Mouse (Mus musculus) ES-E14 (cell line): ENCODE results near the gene Syngr2. TPM values are rescaled to one million over a fixed set of nuclear protein-coding genes. Genes with fewer than 3 reads are reported as not detected.

Experiments used
- DNase-seq: peaks from one replicate; pipeline ENCODE4 v3.0.0-alpha.2; 2013; ENCODE audit warnings: low read depth, low spot score
- H3K27ac ChIP-seq: 2 replicates; pipeline ENCODE4 v1.5.1; 2012; ENCODE audit warnings: low read depth, mild to moderate bottlenecking, low read length, moderate library complexity, mixed read lengths; ENCODE audit not compliant: poor library complexity, insufficient read depth, severe bottlenecking
- H3K36me3 ChIP-seq: 2 replicates; pipeline ENCODE4 v1.6.1; 2012; ENCODE audit warnings: mild to moderate bottlenecking, low read length, moderate library complexity, mixed read lengths; ENCODE audit not compliant: control insufficient read depth, poor library complexity, insufficient read depth, severe bottlenecking
- H3K4me1 ChIP-seq, 2 experiments: fragments of 150-350 bp in 1 of 2; sonication (generic) in 1 of 2; 2 replicates each; pipeline ENCODE4 v1.6.1; 2012; ENCODE audit warnings: low read length in 2 of 2, mild to moderate bottlenecking in 1 of 2, mixed read lengths in 1 of 2; ENCODE audit not compliant: control insufficient read depth in 2 of 2, insufficient read depth in 2 of 2, poor library complexity in 1 of 2
- H3K4me3 ChIP-seq, 2 experiments: fragments of 150-350 bp in 1 of 2; sonication (generic) in 1 of 2; 2 replicates each; pipeline ENCODE4 v1.5.1; 2012; ENCODE audit warnings: low read length in 2 of 2, low read depth in 1 of 2, mild to moderate bottlenecking in 1 of 2, mixed read lengths in 1 of 2; ENCODE audit not compliant: insufficient read depth in 1 of 2, poor library complexity in 1 of 2, severe bottlenecking in 1 of 2
- H3K9ac ChIP-seq: 2 replicates; pipeline ENCODE4 v1.6.1; 2012; ENCODE audit warnings: low read depth, mild to moderate bottlenecking, low read length, mixed read lengths; ENCODE audit not compliant: poor library complexity, insufficient read depth, severe bottlenecking
- H3K9me3 ChIP-seq: fragments of 150-350 bp; sonication (generic); 2 replicates; pipeline ENCODE4 v1.6.1; 2012; ENCODE audit warnings: low read depth, mild to moderate bottlenecking, low read length; ENCODE audit not compliant: control insufficient read depth, insufficient read depth
- CHD2 ChIP-seq: IDR thresholded peaks from 2 replicates; pipeline ENCODE4 v1.6.1; 2014; ENCODE audit warnings: mild to moderate bottlenecking, low read depth, low read length, inconsistent platforms
- HCFC1 ChIP-seq: IDR thresholded peaks from 2 replicates; pipeline ENCODE4 v1.6.1; 2012; ENCODE audit warnings: low read length, inconsistent platforms, borderline replicate concordance; ENCODE audit not compliant: insufficient read depth
- MAFK ChIP-seq: IDR thresholded peaks from 2 replicates; pipeline ENCODE4 v1.6.1; 2014; ENCODE audit warnings: mild to moderate bottlenecking, low read depth, low read length, inconsistent platforms; ENCODE audit not compliant: insufficient read depth
- ZC3H11A ChIP-seq: IDR thresholded peaks from 2 replicates; pipeline ENCODE4 v1.6.1; 2012; ENCODE audit warnings: low read depth, mild to moderate bottlenecking, inconsistent platforms, low read length, borderline replicate concordance
- ZNF384 ChIP-seq: IDR thresholded peaks from 2 replicates; pipeline ENCODE4 v1.6.1; 2012; ENCODE audit warnings: low read depth, low read length, inconsistent platforms
- in situ Hi-C, 2 experiments: fragments of 600-800 bp; cut with MboI; formaldehyde crosslinking; loops; one replicate each; pipeline ENCODE4 v1.15.1; 2025; ENCODE audit warnings: low sequenced_read_pairs in 2 of 2, inconsistent platforms in 1 of 2; ENCODE audit not compliant: unreplicated experiment in 2 of 2
- total RNA-seq: library from RNA; depleted of rRNA; stranded (reverse); fragments of 300-350 nt; gene quantifications from 2 replicates; pipeline ENCODE4 v1.2.3, GENCODE M21; 2012

The Syngr2 gene
- total RNA-seq, 1 experiment, result 69.6 TPM

DNA sequence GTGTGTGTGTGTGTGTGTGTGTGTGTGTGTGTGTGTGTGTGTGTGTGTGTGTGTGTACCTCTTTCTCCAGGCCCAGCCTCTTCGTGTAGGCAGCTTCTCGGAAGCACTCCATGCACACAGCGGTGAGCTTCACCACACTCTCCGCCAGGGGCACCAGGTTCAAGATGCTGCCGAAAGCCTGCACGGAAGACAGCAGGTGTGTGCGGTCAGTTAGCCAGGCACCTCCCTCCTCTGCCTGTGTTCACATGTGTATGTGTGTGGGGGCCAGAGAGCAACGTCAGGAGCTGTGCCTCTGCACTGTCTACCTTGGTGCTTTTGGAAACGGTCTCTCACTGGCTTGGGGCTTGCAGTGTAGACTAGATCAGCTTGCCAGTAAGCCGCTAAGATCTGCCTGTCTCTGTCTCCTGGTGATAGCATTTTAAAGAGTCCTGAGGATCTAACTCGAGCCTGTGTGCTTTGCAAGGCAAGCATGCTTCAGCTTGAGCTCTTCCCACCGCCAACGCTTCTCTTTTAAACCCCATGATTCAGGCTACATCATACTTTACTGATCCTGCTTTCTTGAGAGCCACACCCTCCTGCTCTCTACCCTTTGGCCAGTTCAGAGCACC lies 7.0 kb downstream of the Syngr2 start:
- Histone ChIP-seq H3K27ac (no peak overlapping the region), H3K9me3 (no peaks in the 10 kb centered on the region), H3K4me1 (peaks cover 0 to 10% of the 10 kb centered on the region in 2 experiments; a peak in 1 of 4 replicates), H3K4me3 (no peak overlapping the region), H3K9ac (no peak overlapping the region; the same call in 1 of the 2 replicates), H3K36me3 (peaks cover 62% of the 10 kb centered on the region)
- DNase-seq, result no peak
- TF ChIP-seq MAFK (no peak), ZNF384 (no peak)
- in situ Hi-C loops, result loop anchor here in 1 of 2 experiments (25.0 kb wide), 1 partner anchor 429 kb away; no protein-coding TSS in a partner anchor

DNA sequence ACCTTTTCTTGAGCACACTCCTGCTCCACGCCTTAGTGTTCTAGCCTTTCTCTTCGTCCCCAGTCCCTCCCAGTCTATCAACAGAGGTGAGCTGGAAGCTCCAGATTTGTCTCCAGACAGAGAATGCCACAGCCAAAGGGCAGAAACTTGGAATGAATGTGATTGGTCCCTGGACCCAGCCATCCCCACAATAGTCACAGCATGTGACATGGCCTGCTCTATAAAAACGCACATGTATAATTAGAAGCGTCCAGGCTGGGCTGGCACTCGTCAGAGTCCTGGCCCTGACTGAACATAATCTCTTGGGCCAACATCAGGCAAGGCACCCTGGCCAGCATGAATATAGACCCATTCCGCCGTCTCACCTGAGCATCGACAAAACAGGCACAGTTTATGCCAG lies 9.6 kb downstream of the Syngr2 start:
- Histone ChIP-seq H3K9me3 (no peaks in the 10 kb centered on the region), H3K9ac (no peak overlapping the region), H3K36me3 (peaks cover 62% of the 10 kb centered on the region), H3K4me1 (peaks cover 0 to 16% of the 10 kb centered on the region in 2 experiments; a peak in 3 of 4 replicates), H3K4me3 (no peak overlapping the region), H3K27ac (no peak overlapping the region)
- in situ Hi-C loops, result loop anchor here in 1 of 2 experiments (25.0 kb wide), 1 partner anchor 432 kb away; no protein-coding TSS in a partner anchor
- no peak for DNase-seq
- no peak for TF ChIP-seq ZC3H11A
- TF ChIP-seq HCFC1, result no peak
- TF ChIP-seq ZNF384, result no peak
- TF ChIP-seq MAFK, result no peak
- no peak for TF ChIP-seq CHD2

- in situ Hi-C loops, result loop anchor here in 1 of 2 experiments (25.0 kb wide), 1 partner anchor 433 kb away; no protein-coding TSS in a partner anchor
- peaks cover 0 to 19% of the 10 kb centered on the region in 2 experiments; a peak in 3 of 4 replicates for H3K4me1 ChIP-seq
- H3K9me3 ChIP-seq, result no peaks in the 10 kb centered on the region
- no peak for TF ChIP-seq MAFK
- no peak for TF ChIP-seq ZC3H11A
- no peak for TF ChIP-seq ZNF384
- TF ChIP-seq CHD2, result no peak
- TF ChIP-seq HCFC1, result no peak
- DNase-seq, result no peak
- peak overlapping the region; percentile 9; the same call in 1 of the 2 replicates for H3K27ac ChIP-seq
- peaks cover 52% of the 10 kb centered on the region for H3K36me3 ChIP-seq
- H3K9ac ChIP-seq, result no peak overlapping the region
- H3K4me3 ChIP-seq, result no peak overlapping the region
Observed at GRCm38 (mm10) chr11:117820173-117820572, 10.7 kb downstream of the Syngr2 start.

GRCm38 (mm10) chr11:117821868-117822267 lies 12.4 kb downstream of the Syngr2 start:
- Histone ChIP-seq H3K36me3 (peaks cover 39% of the 10 kb centered on the region), H3K4me1 (peaks cover 0 to 17% of the 10 kb centered on the region in 2 experiments; a peak in 3 of 4 replicates), H3K9me3 (no peaks in the 10 kb centered on the region), H3K4me3 (no peak overlapping the region), H3K9ac (no peak overlapping the region), H3K27ac (no peak overlapping the region)
- no peak for DNase-seq
- in situ Hi-C loops, result loop anchor here in 1 of 2 experiments (25.0 kb wide), 1 partner anchor 435 kb away; no protein-coding TSS in a partner anchor
- TF ChIP-seq ZNF384, result no peak
